27 mouse cellular contexts compared by ENCODE assay signal in genomic region chr16:90468286-90468685, GRCm38 (mm10).
DNase-seq lines count a peak whose midpoint lies in the region; ATAC-seq lines count a peak whose summit lies in the region.
"Had no signal": no experiment of that assay in that cellular context is flagged by ENCODE, and none has a peak within 500 bp of the region (broad histone marks: within the 10 kb centered on the region; RNA-seq: fewer than 3 reads in every experiment).

No protein-coding gene starts in this region.

- no peaks in the 10 kb centered on the region for H3K27me3 ChIP-seq in stomach, embryonic 14.5 days (ENCODE audit: control insufficient read depth, insufficient read depth, low read length)
- H3K27me3 ChIP-seq: liver, embryonic 15.5 days; neural tube, embryonic 13.5 days had no signal

- H3K9me3 ChIP-seq in stomach, embryonic 14.5 days (ENCODE audit: control insufficient read depth, low read depth, low read length): peaks cover 5% of the 10 kb centered on the region; the same call in 1 of the 2 replicates
- H3K9me3 ChIP-seq: liver, embryonic 15.5 days had no signal

- no peaks in the 10 kb centered on the region for H3K4me1 ChIP-seq in stomach, embryonic 14.5 days (ENCODE audit: control insufficient read depth, insufficient read depth, low read length)
- H3K4me1 ChIP-seq: liver, embryonic 15.5 days; neural tube, embryonic 13.5 days had no signal

- peaks cover 11% of the 10 kb centered on the region; the same call in 1 of the 2 replicates for H3K36me3 ChIP-seq in stomach, embryonic 14.5 days (ENCODE audit: control insufficient read depth, insufficient read depth, low read length)

- peak overlapping the region; percentile 13; the same call in 1 of the 2 replicates for H3K27ac ChIP-seq in stomach, embryonic 14.5 days (ENCODE audit: low read length)
- H3K27ac ChIP-seq: layer of hippocampus, adult 2 months; liver, embryonic 15.5 days; neural tube, embryonic 13.5 days had no signal

- no peak overlapping the region for H3K4me2 ChIP-seq in stomach, embryonic 14.5 days (replicated peaks; ENCODE audit: low read depth, low read length)
- H3K4me2 ChIP-seq: liver, embryonic 15.5 days; lung, embryonic 14.5 days; midbrain, embryonic 11.5 days; neural tube, embryonic 13.5 days had no signal

- WGBS in stomach, embryonic 14.5 days: 76% methylated on average over 5 of the region's 5 CpGs

- DNase-seq in urinary bladder, adult 2 months (ENCODE audit: low spot score): peak; percentile 35
- no peak for DNase-seq in urinary bladder, postnatal 25 days (ENCODE audit: low spot score)
- DNase-seq in fat pad, adult 2 months (ENCODE audit: extremely low read depth, low read depth, low spot score): peak; percentile 58
- DNase-seq in urinary bladder, postnatal 36 days (ENCODE audit: low spot score in 2 of 2): peak; percentile 37 to 43
- DNase-seq in kidney, adult 11 months: no peak
- no peak for DNase-seq in gastrocnemius, postnatal 36 days
- no peak for DNase-seq in lung, postnatal 25 days (ENCODE audit: low spot score)
- DNase-seq: adrenal gland, adult 8-10 months; B cell, adult 2 months; cerebellum, adult 9-10 months; cerebellum, postnatal 36 days; embryo, embryonic 11 days; gastrocnemius, postnatal 25 days; kidney, adult 2 months; kidney, postnatal 36 days; layer of hippocampus, postnatal 36 days; left cerebral cortex, postnatal 4 days; lung, embryonic 14.5 days; lung, postnatal 14 days; right cerebral cortex, postnatal 14 days had no signal

- H3K9ac ChIP-seq in stomach, embryonic 14.5 days (replicated peaks; ENCODE audit: low read depth, low read length): no peak overlapping the region
- H3K9ac ChIP-seq: liver, embryonic 15.5 days; lung, embryonic 14.5 days; neural tube, embryonic 13.5 days had no signal

- H3K4me3 ChIP-seq in stomach, embryonic 14.5 days (ENCODE audit: low read depth, low read length): no peak overlapping the region
- H3K4me3 ChIP-seq: layer of hippocampus, adult 2 months; liver, embryonic 15.5 days; neural tube, embryonic 13.5 days had no signal

- ATAC-seq in stomach, embryonic 14.5 days (ENCODE audit: insufficient number of reproducible peaks, insufficient read depth, low FRiP score, low read depth): peak; percentile 33; the same call in 1 of the 2 replicates
- ATAC-seq: forebrain, embryonic 14.5 days; hindbrain, embryonic 16.5 days had no signal

- intact Hi-C loops in gastrocnemius, postnatal 36 days (cut with DNase I): no loop called here

Comparison
In these comparisons a context has a peak if more than half of its experiments do, and no peak if none do; other contexts are left out.
1. DNase-seq: peak in urinary bladder, adult 2 months (single experiment), fat pad, adult 2 months (single experiment) and urinary bladder, postnatal 36 days (2 of 2); none in urinary bladder, postnatal 25 days (single experiment), kidney, adult 11 months (single experiment), gastrocnemius, postnatal 36 days (0 of 2) and lung, postnatal 25 days (single experiment).